Mouse (Mus musculus) liver, adult (tissue): Measurements from ENCODE around the gene Olfr193.
"Not testable (repeated sequence)": the region's sequence is repeated elsewhere in the genome, so short reads cannot be mapped to it uniquely, and the experiment has no call there.

Experiments
- GATA4 ChIP-seq: IDR thresholded peaks from 2 replicates; pipeline ENCODE4 v1.6.1; 2014; ENCODE audit warnings: mild to moderate bottlenecking, low read length; ENCODE audit not compliant: insufficient replicate concordance

Olfr193 gene

DNA sequence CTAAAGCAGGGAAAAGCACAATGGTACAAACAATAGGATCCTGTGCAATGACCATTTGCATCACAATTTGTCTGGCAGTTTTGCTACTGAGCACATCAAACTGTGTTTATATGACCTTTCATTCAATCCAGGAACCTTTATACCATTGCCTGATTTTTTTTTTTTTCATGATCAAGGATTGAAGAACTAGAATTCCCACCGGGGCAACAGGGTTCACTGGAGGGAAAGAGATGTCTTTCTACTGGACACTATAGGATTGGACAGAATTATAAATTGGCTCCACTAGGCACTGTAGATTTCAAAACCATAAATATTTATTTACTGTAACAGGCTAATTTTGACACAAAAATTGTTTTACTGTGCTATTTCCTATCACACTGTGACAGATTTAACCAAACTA, at the start of gene Olfr193:
Gene Olfr193, minus strand, starts transcription at position 101 of the 400 bp plus-strand sequence.
- TF ChIP-seq GATA4, result no peak

DNA sequence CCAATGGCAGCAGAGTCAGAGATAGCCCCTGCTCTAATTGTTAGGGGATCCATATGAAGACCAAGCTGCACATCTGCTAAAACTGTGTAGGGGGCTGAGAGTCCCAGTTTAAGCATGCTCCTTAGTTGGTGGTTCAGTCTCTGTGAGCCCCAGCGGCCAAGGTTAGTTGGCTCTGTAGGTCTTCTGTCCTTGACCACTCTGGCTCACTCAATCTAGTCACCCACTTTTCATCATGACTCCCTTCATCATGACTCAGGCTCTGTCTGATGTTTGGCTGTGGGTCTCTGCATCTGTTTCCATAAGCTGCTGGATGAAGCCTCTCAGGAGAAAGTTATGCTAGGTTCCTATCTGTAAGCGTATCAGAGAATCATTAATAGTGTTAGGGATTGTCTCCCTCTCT, 40.3 kb upstream of the Olfr193 start:
- no peak for TF ChIP-seq GATA4

DNA sequence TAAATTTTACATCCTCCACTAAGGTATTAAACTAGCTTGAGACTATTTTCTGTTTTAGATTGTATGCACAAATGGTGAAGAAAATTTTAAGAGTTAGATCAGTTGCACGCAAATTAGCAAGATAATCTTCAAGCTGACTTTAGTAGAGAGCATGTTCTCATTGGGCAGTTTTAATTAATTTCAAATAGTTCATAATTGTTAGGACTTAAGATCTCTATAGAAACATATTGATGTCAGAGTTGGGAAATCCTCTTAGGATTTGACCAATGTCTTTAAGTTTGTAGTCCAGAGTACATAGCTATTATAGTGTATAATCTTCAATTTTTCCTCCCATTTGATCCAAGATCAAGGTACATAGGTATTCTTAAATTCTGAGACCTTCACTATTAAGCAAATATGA, 35.1 kb upstream of the Olfr193 start, which contains the start of gene Olfr195:
Gene Olfr195, plus strand, starts transcription at position 301 of the 400 bp plus-strand sequence.
- TF ChIP-seq GATA4, result no peak

DNA sequence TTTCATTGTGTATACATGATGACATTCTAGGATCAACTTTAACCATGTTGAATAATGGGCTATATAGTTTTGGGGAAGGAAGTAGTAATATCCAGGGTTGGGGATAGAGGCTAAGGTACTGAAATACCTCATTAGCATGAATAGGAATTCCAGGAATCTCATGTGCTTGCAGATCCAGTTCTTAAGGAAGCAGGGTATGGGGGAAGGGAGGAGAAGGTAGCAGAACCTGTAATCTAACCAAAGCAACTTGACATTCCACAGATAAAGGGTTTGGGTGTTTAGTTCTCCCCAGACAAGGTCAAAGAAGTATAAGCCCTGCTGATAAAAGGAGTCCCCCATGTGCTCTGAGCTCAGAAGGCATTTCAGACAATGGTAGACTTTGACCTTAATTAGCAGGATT, 29.4 kb upstream of the Olfr193 start:
- TF ChIP-seq GATA4, result no peak

DNA sequence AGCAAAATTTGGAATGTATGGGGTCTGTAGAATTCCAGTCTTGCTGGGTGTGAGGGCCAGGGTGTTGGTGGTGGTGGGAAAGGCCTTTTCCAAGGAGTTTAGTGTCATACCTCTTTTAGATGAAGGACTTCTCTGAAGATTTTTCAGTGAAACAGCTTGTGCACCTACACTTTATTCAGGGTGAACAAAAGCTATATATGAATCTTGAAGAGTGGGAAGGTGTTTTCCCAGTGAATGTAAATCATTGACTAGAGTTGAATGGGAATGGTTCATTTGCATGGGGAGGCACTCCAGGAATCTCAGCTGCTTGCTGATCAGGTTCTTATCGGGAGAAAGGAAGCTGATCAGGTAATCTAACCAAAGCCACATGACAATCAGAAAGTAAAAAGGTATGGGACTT, 19.1 kb upstream of the Olfr193 start:
- no peak for TF ChIP-seq GATA4

DNA sequence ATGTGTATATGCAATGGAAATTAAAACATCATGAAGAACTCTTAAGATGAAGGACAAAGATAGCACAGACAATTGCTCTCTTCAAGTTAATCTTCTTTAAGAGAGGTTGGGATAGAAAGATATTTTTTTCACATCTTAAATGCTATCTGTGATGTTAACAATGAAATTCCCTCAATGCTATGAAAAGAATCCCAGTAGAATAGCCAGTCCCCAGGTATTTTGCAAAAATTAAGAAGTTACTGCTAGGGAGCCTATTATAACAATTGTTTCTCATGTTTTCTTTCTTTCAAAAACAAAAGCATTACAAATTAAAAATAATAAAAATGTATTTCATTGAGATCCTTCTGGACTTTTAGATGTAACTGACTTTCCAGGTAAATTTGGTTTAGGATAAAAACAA, 9.3 kb upstream of the Olfr193 start, which contains the start of gene Olfr194:
Gene Olfr194, minus strand, starts transcription at position 101 of the 400 bp plus-strand sequence.
- no peak for TF ChIP-seq GATA4

DNA sequence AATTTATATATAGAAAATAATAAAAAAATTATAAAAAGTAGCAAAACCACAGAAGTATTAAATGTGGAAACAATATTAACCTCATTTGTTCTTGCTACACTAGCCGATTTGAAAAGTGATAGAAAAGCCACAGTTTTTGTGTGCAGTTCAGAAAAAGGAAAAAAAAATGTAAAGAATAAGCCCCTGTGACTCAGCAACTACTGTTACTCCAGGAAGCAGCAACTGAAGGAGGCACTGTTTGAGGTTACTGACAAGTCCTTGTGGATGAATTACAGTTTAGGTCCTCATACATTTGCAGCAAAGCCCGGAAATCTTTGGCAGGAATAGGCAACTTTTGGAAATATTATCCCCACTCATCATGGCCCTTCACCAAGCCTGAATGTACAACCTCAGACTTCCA, 6.4 kb downstream of the Olfr193 start:
- no peak for TF ChIP-seq GATA4

DNA sequence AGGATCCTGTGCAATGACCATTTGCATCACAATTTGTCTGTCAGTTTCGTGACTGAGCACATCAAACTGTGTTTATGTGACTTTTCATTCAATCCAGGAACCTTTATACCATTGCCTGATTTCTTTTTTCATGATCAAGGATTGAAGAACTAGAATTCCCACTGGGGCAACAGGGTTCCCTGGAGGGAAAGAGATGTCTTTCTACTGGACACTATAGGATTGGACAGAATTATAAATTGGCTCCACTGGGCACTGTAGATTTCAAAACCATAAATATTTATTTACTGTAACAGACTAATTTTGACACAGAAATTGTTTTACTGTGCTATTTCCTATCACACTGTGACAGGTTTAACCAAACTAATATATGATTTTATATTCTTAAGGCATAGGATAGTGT, 22.0 kb downstream of the Olfr193 start, which contains the start of gene Olfr191:
Gene Olfr191, minus strand, starts transcription at position 101 of the 400 bp plus-strand sequence.
- not testable (repeated sequence) for TF ChIP-seq GATA4

DNA sequence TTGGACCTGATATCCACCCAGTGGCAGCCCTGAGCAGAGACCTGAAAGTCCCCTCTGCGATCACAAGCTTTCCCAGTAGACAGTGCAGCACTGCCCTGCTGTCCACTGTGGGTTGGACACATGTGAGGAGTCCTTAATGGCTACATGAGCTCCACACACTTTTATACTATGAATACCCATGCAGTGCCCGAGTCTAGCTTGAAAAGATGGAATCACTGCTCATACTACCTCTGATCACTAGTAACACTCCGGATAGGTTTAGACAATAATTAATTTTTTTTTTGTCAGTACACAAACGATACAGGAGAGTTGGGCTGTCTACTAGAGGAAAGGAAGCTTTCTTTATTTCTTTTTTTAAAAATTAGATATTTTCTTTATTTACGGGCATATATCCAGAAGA, 33.8 kb downstream of the Olfr193 start, which contains the start of gene Olfr190:
Gene Olfr190, minus strand, starts transcription at position 101 of the 400 bp plus-strand sequence.
- TF ChIP-seq GATA4, result no peak

DNA sequence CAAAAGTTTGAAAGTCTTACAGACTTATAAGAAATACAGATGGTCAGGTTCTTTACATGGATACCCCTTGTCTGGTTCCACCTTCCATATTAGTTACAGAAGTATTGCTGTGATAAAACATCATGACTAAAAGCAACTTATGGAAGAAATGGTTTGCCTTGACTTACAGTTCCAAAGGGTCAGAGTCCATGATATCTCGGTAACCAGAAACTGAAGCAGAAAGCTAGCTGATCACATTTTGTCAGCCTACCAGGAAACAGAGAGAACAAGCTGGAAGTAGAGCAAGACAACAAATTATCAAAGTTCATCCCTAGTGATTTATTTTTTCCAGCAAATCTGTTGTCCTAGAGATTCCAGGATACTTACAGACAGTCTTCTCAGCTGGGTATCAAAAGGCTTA, 38.2 kb downstream of the Olfr193 start:
- no peak for TF ChIP-seq GATA4

DNA sequence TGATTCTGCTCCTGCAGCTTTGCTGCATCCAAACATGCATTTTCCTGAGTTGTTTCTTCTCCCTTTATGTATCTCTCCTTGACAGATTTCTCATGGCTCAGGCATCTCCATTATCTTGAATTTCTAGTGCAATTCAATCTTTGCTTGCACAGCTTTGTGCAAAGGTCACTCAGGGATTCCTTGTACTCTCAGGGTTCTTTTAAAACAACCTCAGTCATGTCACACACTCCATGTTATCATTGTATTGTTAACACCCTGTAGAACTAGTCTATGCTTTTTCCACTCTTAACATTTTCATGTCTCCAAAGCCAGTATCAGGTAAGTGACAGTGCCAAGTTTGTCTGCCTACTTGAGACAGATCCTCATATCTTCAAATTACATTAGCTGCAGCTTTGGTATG, 39.9 kb downstream of the Olfr193 start:
- no peak for TF ChIP-seq GATA4
